ENCODE assay signal across 21 mouse cellular contexts in the genomic region with DNA sequence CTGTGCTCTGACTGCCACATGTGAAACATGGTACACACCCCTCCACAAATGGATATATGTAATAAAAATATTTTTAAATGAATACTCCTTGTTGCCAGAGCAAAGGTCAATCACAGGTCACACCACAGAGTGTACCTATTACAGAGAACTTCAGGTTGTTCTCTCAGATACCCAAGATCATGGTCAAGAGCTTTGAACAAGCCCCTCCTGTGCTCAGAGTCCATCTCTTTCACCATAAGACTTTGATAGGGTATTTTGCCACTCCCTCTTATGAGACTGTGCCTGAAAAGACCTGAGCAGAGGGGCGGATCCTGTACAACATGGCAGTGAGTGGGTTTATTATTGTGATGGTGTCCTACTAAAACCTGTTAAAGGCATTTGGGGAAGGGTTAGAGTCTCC.
"Had no signal": no experiment of that assay in that cellular context is flagged by ENCODE, and none has a peak within 500 bp of the region (broad histone marks: within the 10 kb centered on the region; RNA-seq: fewer than 3 reads in every experiment).

No protein-coding gene starts in this region.

- H3K4me2 ChIP-seq: liver, embryonic 15.5 days; lung, embryonic 15.5 days; midbrain, embryonic 12.5 days; neural tube, embryonic 13.5 days; neural tube, embryonic 15.5 days had no signal

- H3K9me3 ChIP-seq: liver, embryonic 15.5 days; lung, embryonic 15.5 days; midbrain, embryonic 10.5 days; midbrain, embryonic 12.5 days; neural tube, embryonic 13.5 days; neural tube, embryonic 15.5 days had no signal

- DNase-seq: liver, postnatal 0 days; lung, adult 2 months; lung, postnatal 36 days; midbrain, embryonic 14.5 days; retina, postnatal 1 day; right cerebral cortex, adult 18-20 months; right cerebral cortex, postnatal 14 days; spleen, adult 18-20 months; thymus, adult 2 months; thymus, postnatal 25 days; thymus, postnatal 4 days had no signal

- H3K27me3 ChIP-seq: liver, embryonic 15.5 days; lung, embryonic 15.5 days; midbrain, embryonic 12.5 days; neural tube, embryonic 13.5 days; neural tube, embryonic 15.5 days had no signal

- ATAC-seq: liver, postnatal 0 days; lung, postnatal 0 days; midbrain, embryonic 16.5 days had no signal

- H3K9ac ChIP-seq: liver, embryonic 15.5 days; liver, postnatal 0 days; lung, embryonic 15.5 days; midbrain, embryonic 12.5 days; neural tube, embryonic 13.5 days; neural tube, embryonic 15.5 days had no signal

- H3K4me1 ChIP-seq: liver, embryonic 15.5 days; midbrain, embryonic 10.5 days had no signal

- H3K4me3 ChIP-seq: liver, embryonic 15.5 days; lung, embryonic 15.5 days; midbrain, embryonic 10.5 days; midbrain, embryonic 12.5 days; myocyte; neural tube, embryonic 13.5 days; neural tube, embryonic 15.5 days had no signal

- H3K36me3 ChIP-seq: liver, embryonic 15.5 days; lung, embryonic 15.5 days; midbrain, embryonic 10.5 days; midbrain, embryonic 12.5 days; neural tube, embryonic 13.5 days; neural tube, embryonic 15.5 days had no signal

- H3K27ac ChIP-seq: liver, embryonic 15.5 days; lung, embryonic 15.5 days; macrophage; midbrain, embryonic 10.5 days; midbrain, embryonic 12.5 days; neural tube, embryonic 13.5 days; neural tube, embryonic 15.5 days had no signal
